Mouse (Mus musculus): ENCODE data around the gene Lamtor1.

GRCm38 (mm10) chr7:101886274-101886673, 19.4 kb upstream of the Lamtor1 start:
- TF ChIP-seq CTCF (IDR thresholded peaks at IDR 0.05; ENCODE audit: extremely low read depth, insufficient read depth, insufficient read length, insufficient replicate concordance) = no peak
- TF ChIP-seq POLR2A (IDR thresholded peaks at IDR 0.05; ENCODE audit: low read depth, low read length) = no peak

All from spleen, adult 2 months (tissue).